Mouse (Mus musculus) testis, adult 2 months (tissue): Measurements from ENCODE around the gene Nif3l1.

Experiments used
- CTCF ChIP-seq: fragments of 200-500 bp; IDR thresholded peaks from 2 replicates; pipeline ENCODE4 v1.5.1; 2012; ENCODE audit warnings: low read depth, mild to moderate bottlenecking, inconsistent platforms, low read length, moderate library complexity; ENCODE audit not compliant: control insufficient read depth, insufficient read depth, insufficient replicate concordance
- POLR2A ChIP-seq: fragments of 200-500 bp; IDR thresholded peaks from 2 replicates; pipeline ENCODE4 v1.6.1; 2012; ENCODE audit warnings: low read depth, mild to moderate bottlenecking, inconsistent platforms, low read length, moderate library complexity; ENCODE audit not compliant: control insufficient read depth

GRCm38 (mm10) chr1:58507249-58507648 lies 62.3 kb downstream of the Nif3l1 start:
- TF ChIP-seq CTCF: no peak
- TF ChIP-seq POLR2A: no peak
